Mouse (Mus musculus) hematopoietic stem cell, adult 5-6 weeks (primary cell): ENCODE data around the gene Tubd1. TPM values are rescaled to one million over a fixed set of nuclear protein-coding genes. Genes with fewer than 3 reads are reported as not detected.

ENCODE experiments used
- ATAC-seq, 2 experiments: fragments of 125-278 bp in 1 of 2; replicated peaks in 1 of 2; 2 replicates each; pipeline ENCODE4 v1.8.0; 2016 to 2017; ENCODE audit warnings: inconsistent platforms in 2 of 2, mild to moderate bottlenecking in 2 of 2, moderate number of reproducible peaks in 2 of 2, low read depth in 1 of 2, moderate TSS enrichment in 1 of 2; ENCODE audit not compliant: low FRiP score in 2 of 2, poor library complexity in 2 of 2, severe bottlenecking in 2 of 2, insufficient read depth in 1 of 2, low TSS enrichment in 1 of 2
- total RNA-seq: library from RNA; stranded (forward); fragments of 172-1452, 232-1000 nt; gene quantifications from 2 replicates; pipeline ENCODE4 v1.2.3, GENCODE M21; 2017

Gene Tubd1
- total RNA-seq, 1 experiment from 2014 or later = 13.1 TPM

DNA sequence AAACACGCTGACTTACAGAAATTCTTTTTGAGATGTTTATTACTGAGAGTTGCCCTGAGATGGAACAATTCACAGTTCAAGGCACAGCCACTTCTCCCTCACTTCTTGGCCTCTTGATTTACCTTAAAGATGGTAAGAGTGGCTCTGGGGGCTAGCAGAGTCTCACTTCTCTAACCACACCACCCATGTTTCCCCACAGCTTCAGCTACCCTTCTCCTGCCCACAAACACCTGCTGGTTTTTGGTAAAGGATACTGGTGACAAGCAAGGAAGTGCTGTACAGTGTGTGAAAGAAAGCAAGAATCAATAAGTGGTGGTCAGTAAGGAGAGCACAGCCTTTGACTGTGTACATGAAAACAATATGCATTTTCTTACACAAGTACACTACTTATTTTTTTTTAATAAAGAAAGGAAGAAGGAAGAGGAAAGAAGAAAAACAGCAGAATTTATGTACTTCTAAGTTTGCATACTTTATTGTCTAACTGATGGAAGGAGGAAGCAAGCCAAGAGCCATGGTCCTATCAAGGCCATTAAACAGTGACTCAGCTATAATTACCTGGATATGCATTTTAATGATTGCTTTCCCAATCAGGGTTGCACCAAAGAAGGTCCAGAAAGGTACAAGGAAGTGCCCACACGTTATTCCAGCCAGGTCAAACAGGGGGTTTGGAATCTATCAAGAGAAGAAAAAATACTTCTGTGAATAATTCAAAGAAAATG lies 62.0 kb downstream of the Tubd1 start:
- ATAC-seq = peak in 1 of 2 experiments; percentile 32; a peak in 1 of 4 replicates

GRCm38 (mm10) chr11:86607808-86608350 lies 63.1 kb downstream of the Tubd1 start:
- ATAC-seq = no peak

DNA sequence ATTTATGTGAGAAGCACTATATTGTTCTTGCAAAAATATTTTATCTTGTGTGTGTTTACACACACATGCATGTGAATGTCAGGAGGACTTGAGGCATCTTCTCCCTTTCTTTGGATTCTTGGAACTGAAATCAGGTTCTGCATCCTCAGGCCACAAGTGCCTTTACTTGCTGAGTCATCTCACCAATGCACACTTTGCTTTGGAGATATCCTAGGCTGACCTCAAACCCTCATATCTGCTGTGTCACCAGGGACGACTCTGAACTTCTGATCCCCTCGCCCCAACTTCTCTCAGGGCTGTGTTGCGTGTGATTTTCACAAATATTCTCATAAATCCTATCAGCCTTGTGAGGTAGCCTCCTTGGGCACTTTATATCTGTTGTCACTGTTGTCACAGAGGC lies 65.4 kb downstream of the Tubd1 start:
- peak; percentile 40 to 59; a peak in 1 of 4 replicates for ATAC-seq

DNA sequence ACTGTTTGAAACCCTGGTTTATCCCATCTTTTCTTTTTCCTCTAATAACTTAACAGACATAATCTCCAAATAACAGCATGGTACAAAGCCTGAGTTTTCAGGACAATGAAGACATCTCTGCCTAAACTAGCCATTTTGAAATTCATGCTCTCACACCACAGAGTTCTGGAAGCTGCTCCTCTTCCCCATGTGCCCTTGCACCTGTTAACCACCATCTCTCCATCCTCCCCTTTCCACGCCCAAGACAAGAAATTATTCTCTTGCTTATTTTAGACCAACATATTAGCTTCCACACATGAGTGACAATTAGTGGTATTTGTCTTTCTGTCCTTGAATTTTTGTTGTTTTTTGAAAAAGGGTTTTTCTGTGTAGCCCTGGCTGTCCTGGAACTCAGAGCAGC lies 67.2 kb downstream of the Tubd1 start:
- no peak for ATAC-seq

DNA sequence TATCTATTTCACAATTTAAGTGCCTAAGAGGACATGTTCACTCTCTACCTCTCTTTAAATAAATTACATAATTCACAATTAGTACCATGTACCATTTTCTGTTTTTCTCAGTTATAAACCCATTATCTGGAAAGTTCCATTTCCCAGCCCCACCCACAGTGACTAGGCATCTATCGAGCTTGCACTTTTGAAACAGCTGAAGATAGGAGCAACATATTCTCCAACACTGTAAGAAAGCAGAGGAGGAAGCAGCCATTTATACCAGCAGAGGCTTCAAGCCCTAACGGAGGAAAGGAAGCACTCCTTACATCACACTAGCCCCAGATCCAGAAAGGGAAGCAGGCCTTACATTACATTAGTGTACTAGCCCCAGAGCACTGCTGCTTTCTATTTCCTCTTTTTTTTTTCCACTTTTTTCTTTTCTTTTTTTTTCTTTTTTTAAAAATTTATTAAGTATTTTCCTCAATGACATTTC lies 69.3 kb downstream of the Tubd1 start:
- ATAC-seq = peak; percentile 88 to 99

DNA sequence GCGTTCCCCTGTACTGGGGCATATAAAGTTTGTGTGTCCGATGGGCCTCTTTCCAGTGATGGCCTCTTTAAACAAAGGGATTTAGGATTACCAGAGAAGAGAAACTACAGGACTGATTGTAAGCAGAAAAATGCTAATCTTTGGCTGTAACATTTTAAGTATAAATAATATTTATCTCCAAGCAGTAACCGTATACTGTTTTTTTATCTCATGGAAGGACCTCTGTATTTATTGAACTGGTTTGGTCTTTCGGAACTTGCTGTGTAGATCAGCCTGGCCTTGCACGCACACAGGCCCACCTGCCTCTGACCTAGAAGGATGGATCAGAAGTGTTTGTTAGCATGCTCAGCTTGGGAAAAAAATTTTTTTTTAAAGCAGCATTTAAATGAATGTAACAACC lies 69.8 kb downstream of the Tubd1 start:
- no peak for ATAC-seq

Other genes starting within 250 kb of the Tubd1 start
- gene Med13, start 187.4 kb upstream of the Tubd1 start, total RNA-seq = 69.2 and 73.0 TPM in 2 replicates
- 12.4 and 17.4 TPM in 2 replicates for gene Rnft1, start 60.3 kb upstream of the Tubd1 start, total RNA-seq
- 41.5 and 63.2 TPM in 2 replicates for gene Rps6kb1, start 186 bp upstream of the Tubd1 start, total RNA-seq
- gene Vmp1, start 138.8 kb downstream of the Tubd1 start, total RNA-seq = 137 and 202 TPM in 2 replicates
- 26.0 and 28.4 TPM in 2 replicates for gene Ptrh2, start 139.0 kb downstream of the Tubd1 start, total RNA-seq
- gene Cltc, start 212.6 kb downstream of the Tubd1 start, total RNA-seq = 133 and 137 TPM in 2 replicates